Mouse (Mus musculus) lung, postnatal 0 days (tissue): Measurements from ENCODE around the gene Atp6v1g3. TPM values are rescaled to one million over a fixed set of nuclear protein-coding genes. Genes with fewer than 3 reads are reported as not detected.

ENCODE experiments used
- ATAC-seq: fragments of 200-750 bp; cut with Nextera tagmentation; 2 replicates; pipeline ENCODE4 v1.8.0; 2017; ENCODE audit warnings: moderate library complexity
- DNase-seq: peaks from one replicate; pipeline ENCODE4 v3.0.0-alpha.2; 2016; ENCODE audit warnings: low spot score
- H3K27ac ChIP-seq: fragments of 300-500 bp; sonication (generic); 2 replicates; pipeline ENCODE4 v1.5.1; 2014; ENCODE audit warnings: antibody characterized with exemption, mild to moderate bottlenecking, low read length, mixed read lengths
- H3K27me3 ChIP-seq: fragments of 300-500 bp; sonication (generic); replicated peaks from 2 replicates; pipeline ENCODE4 v1.6.1; 2014; ENCODE audit warnings: low read length, mixed read lengths; ENCODE audit not compliant: insufficient read depth
- H3K36me3 ChIP-seq: fragments of 300-500 bp; sonication (generic); 2 replicates; pipeline ENCODE4 v1.6.1; 2014; ENCODE audit warnings: low read length, mixed read lengths; ENCODE audit not compliant: insufficient read depth
- H3K4me1 ChIP-seq: fragments of 300-500 bp; sonication (generic); 2 replicates; pipeline ENCODE4 v1.6.1; 2014; ENCODE audit warnings: antibody characterized with exemption, low read depth, low read length, mixed read lengths; ENCODE audit not compliant: insufficient read depth
- H3K4me2 ChIP-seq: fragments of 300-500 bp; sonication (generic); replicated peaks from 2 replicates; pipeline ENCODE4 v1.6.1; 2014; ENCODE audit warnings: low read depth, mild to moderate bottlenecking, low read length, moderate library complexity, mixed read lengths
- H3K4me3 ChIP-seq: fragments of 300-500 bp; sonication (generic); 2 replicates; pipeline ENCODE4 v1.5.1; 2014; ENCODE audit warnings: low read depth, low read length
- H3K9ac ChIP-seq: fragments of 300-500 bp; sonication (generic); replicated peaks from 2 replicates; pipeline ENCODE4 v1.6.1; 2014; ENCODE audit warnings: low read depth, mild to moderate bottlenecking
- H3K9me3 ChIP-seq: fragments of 300-500 bp; sonication (generic); 2 replicates; pipeline ENCODE4 v1.6.1; 2016; ENCODE audit warnings: low read length, mixed read lengths
- CTCF ChIP-seq: IDR thresholded peaks from 2 replicates; pipeline ENCODE4 v1.5.1; 2016; ENCODE audit warnings: antibody characterized with exemption, mild to moderate bottlenecking
- EP300 ChIP-seq: IDR thresholded peaks from 2 replicates; pipeline ENCODE4 v1.6.1; 2016; ENCODE audit warnings: antibody characterized with exemption, mild to moderate bottlenecking, control low read depth
- WGBS: fragments of 180-500 bp; shearing (Covaris S2); extraction: QIAGEN DNeasy Blood & Tissue Kit; methylation state at CpG from one replicate; pipeline ENCODE4 v1.1.7; 2014; 5-methylcytosine and 5-hydroxymethylcytosine counted together
- polyA plus RNA-seq: library from polyadenylated mRNA; unstranded; fragments of >200 nt; fragmentation: Nextera tagmentation; extraction: Ambion mirVana; gene quantifications from 2 replicates; pipeline ENCODE4 v1.2.1, GENCODE M21; 2015

Atp6v1g3 gene
- polyA plus RNA-seq, result 0.33 and 0.39 TPM in 2 replicates

- 86% methylated on average over 2 of the region's 2 CpGs for WGBS
- H3K27ac ChIP-seq, result no peak within 1 kb of the TSS
- no peak within 1 kb of the TSS for H3K4me2 ChIP-seq
- H3K9ac ChIP-seq, result no peak within 1 kb of the TSS
- H3K36me3 ChIP-seq, result no peaks in the 10 kb centered on the region
- no peak for TF ChIP-seq EP300
- no peak for TF ChIP-seq CTCF
- DNase-seq (no peak), ATAC-seq (no peak)
- no peaks in the 10 kb centered on the region for H3K4me1 ChIP-seq
- H3K4me3 ChIP-seq, result no peak within 1 kb of the TSS
- no peaks in the 10 kb centered on the region for H3K9me3 ChIP-seq
- no peaks in the 10 kb centered on the region for H3K27me3 ChIP-seq
These were observed at the start of gene Atp6v1g3 for GRCm38 (mm10) chr1:138273438-138273837. Atp6v1g3 (plus strand) TSS chr1:138273738.

GRCm38 (mm10) chr1:138233051-138233450 lies 40.5 kb upstream of the Atp6v1g3 start:
- Histone ChIP-seq H3K9me3 (no peaks in the 10 kb centered on the region), H3K27ac (no peak overlapping the region), H3K9ac (no peak overlapping the region), H3K4me2 (no peak overlapping the region), H3K36me3 (no peaks in the 10 kb centered on the region), H3K27me3 (no peaks in the 10 kb centered on the region), H3K4me1 (no peaks in the 10 kb centered on the region), H3K4me3 (no peak overlapping the region)
- DNase-seq, result no peak
- TF ChIP-seq CTCF (no peak), EP300 (no peak)
- ATAC-seq, result no peak

DNA sequence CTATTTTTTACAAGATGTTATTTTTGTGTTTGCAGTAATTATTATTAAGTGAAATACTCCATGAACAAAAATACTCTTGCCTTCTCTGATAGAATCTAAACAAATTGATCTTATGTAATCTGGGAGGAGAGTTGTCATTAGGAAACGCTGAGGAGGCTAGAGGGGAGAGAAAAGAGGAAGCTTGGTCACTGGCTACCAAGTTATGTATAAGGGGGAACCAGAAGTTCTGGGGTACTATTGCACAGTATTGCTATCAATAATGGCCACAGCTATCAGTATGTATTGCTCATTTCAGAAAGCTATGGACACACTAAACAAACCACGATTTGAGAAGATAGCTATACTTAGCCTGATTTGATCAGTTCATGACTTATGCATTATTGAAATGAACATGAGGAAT lies 36.3 kb upstream of the Atp6v1g3 start:
- Histone ChIP-seq H3K27me3 (no peaks in the 10 kb centered on the region), H3K4me1 (no peaks in the 10 kb centered on the region), H3K9me3 (no peaks in the 10 kb centered on the region), H3K4me3 (no peak overlapping the region), H3K36me3 (no peaks in the 10 kb centered on the region), H3K9ac (no peak overlapping the region), H3K27ac (no peak overlapping the region), H3K4me2 (no peak overlapping the region)
- DNase-seq (peak; percentile 7), ATAC-seq (no peak)
- TF ChIP-seq EP300 (no peak), CTCF (no peak)
- WGBS, result 72% methylated on average over 2 of the region's 2 CpGs

DNA sequence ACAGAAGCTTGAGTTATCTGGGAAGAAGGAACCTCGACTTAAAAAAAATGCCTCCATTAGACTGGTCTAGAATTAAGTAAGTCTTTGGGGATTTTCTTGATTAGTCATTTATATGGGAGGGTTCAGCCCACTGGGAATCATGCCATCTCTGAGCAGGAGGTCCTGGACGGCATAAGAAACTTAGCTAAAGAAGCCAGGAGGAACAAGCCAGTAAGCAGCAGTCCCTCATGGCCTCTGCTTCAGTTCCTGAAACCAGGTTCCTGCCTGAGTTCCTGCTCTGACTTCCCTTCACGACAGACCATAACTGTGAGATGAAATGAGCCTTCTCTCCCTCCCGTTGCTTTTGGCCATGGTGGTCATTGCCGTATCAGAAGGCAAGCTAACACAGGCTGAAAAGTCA lies 29.6 kb upstream of the Atp6v1g3 start:
- Histone ChIP-seq H3K4me1 (no peaks in the 10 kb centered on the region), H3K27me3 (no peaks in the 10 kb centered on the region), H3K9ac (no peak overlapping the region), H3K27ac (no peak overlapping the region), H3K4me3 (no peak overlapping the region), H3K9me3 (no peaks in the 10 kb centered on the region; the same call in 1 of the 2 replicates), H3K36me3 (no peaks in the 10 kb centered on the region), H3K4me2 (0 out of 2 replicates have a peak overlapping the region, but pooled peaks have one; percentile 35)
- DNase-seq, result peak; percentile 45
- TF ChIP-seq EP300, result no peak
- TF ChIP-seq CTCF, result no peak
- ATAC-seq, result no peak
- 35% methylated on average over 5 of the region's 5 CpGs for WGBS

- Histone ChIP-seq H3K4me2 (peak overlapping the region; percentile 35), H3K4me1 (no peaks in the 10 kb centered on the region), H3K36me3 (no peaks in the 10 kb centered on the region), H3K4me3 (no peak overlapping the region), H3K9me3 (no peaks in the 10 kb centered on the region; the same call in 1 of the 2 replicates), H3K9ac (no peak overlapping the region), H3K27ac (no peak overlapping the region), H3K27me3 (no peaks in the 10 kb centered on the region)
- ATAC-seq (peak; percentile 30; the same call in 1 of the 2 replicates), DNase-seq (peak; percentile 55)
- 21% methylated on average over 7 of the region's 7 CpGs for WGBS
- no peak for TF ChIP-seq EP300
- no peak for TF ChIP-seq CTCF
These were observed 29.1 kb upstream of the Atp6v1g3 start for GRCm38 (mm10) chr1:138244485-138244884.

DNA sequence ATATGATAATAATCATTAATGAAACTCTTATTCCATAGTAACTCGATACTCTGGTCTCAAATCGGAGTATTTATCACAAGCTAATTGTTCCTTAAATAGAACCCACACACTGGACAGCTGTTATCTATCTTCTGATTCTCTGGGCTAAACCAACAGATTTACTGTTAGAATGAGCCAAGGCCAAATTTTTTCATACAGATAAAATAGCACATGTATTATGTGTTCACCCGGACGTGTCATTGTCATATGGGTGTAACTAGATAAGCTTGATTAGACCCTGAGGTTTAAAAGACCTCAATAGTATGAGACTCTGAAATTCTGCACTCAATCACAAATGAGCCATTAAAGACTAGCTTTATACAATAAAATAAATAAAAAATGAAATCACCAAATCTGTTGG lies 28.4 kb upstream of the Atp6v1g3 start:
- Histone ChIP-seq H3K36me3 (no peaks in the 10 kb centered on the region), H3K4me1 (no peaks in the 10 kb centered on the region), H3K27ac (no peak overlapping the region), H3K27me3 (no peaks in the 10 kb centered on the region), H3K9me3 (no peaks in the 10 kb centered on the region; the same call in 1 of the 2 replicates), H3K4me3 (no peak overlapping the region), H3K4me2 (0 out of 2 replicates have a peak overlapping the region, but pooled peaks have one; percentile 35), H3K9ac (no peak overlapping the region)
- DNase-seq (peak; percentile 36), ATAC-seq (peak; percentile 37; the same call in 1 of the 2 replicates)
- TF ChIP-seq EP300 (no peak), CTCF (no peak)
- 38% methylated on average over 4 of the region's 4 CpGs for WGBS

DNA sequence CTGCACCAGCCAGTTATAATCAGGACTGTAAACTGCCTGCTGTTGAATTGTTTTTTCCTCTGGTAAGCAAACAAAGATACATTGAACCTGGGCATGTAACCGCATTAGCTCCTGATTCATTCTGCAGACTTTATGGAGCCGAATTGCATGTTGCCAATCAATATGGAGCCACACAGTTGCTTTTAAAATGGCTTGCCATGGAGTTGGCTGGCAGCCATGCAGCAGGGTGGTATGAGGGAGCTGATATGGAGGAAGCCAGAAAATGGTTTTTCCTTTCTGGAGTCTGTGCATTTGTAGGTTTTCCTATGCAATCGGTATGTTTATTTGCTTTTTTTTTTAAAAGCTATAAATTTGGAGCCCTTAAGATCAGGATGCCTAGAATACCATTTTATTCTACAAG lies 28.0 kb upstream of the Atp6v1g3 start:
- no peak overlapping the region for H3K27ac ChIP-seq
- ATAC-seq (no peak), DNase-seq (no peak)
- H3K27me3 ChIP-seq, result no peaks in the 10 kb centered on the region
- 79% methylated on average over 3 of the region's 3 CpGs for WGBS
- TF ChIP-seq CTCF (no peak), EP300 (no peak)
- H3K9me3 ChIP-seq, result no peaks in the 10 kb centered on the region; the same call in 1 of the 2 replicates
- no peak overlapping the region for H3K9ac ChIP-seq
- no peaks in the 10 kb centered on the region for H3K4me1 ChIP-seq
- H3K36me3 ChIP-seq, result no peaks in the 10 kb centered on the region
- H3K4me3 ChIP-seq, result no peak overlapping the region
- H3K4me2 ChIP-seq, result no peak overlapping the region
